Mouse (Mus musculus) limb, embryonic 10.5 days (tissue): ENCODE measurements around the gene Exo1. TPM values are rescaled to one million over a fixed set of nuclear protein-coding genes. Genes with fewer than 3 reads are reported as not detected.
A peak's percentile ranks its signal among the peaks of the same experiment; 100 is the strongest.

Source experiments
- DNase-seq: peaks from one replicate; pipeline ENCODE4 v3.0.0-alpha.2; 2017; ENCODE audit warnings: low spot score
- H3K27ac ChIP-seq: fragments of 300-500 bp; sonication (generic); 2 replicates; pipeline ENCODE4 v1.5.1; 2016; ENCODE audit warnings: mild to moderate bottlenecking
- H3K27me3 ChIP-seq: fragments of 300-500 bp; sonication (generic); 2 replicates; pipeline ENCODE4 v1.6.1; 2016; ENCODE audit warnings: low read depth, mild to moderate bottlenecking; ENCODE audit not compliant: poor library complexity, severe bottlenecking
- H3K36me3 ChIP-seq: fragments of 300-500 bp; sonication (generic); 2 replicates; pipeline ENCODE4 v1.6.1; 2016; ENCODE audit warnings: mild to moderate bottlenecking, moderate library complexity
- H3K4me1 ChIP-seq: fragments of 300-500 bp; sonication (generic); 2 replicates; pipeline ENCODE4 v1.6.1; 2016
- H3K4me3 ChIP-seq: fragments of 300-500 bp; sonication (generic); 2 replicates; pipeline ENCODE4 v1.5.1; 2016; ENCODE audit warnings: mild to moderate bottlenecking, moderate library complexity
- H3K9me3 ChIP-seq: fragments of 300-500 bp; sonication (generic); replicated peaks from 2 replicates; pipeline ENCODE4 v1.6.1; 2016; ENCODE audit warnings: mild to moderate bottlenecking
- WGBS: fragments of 180-500 bp; shearing (Covaris S2); methylation state at CpG from one replicate; pipeline ENCODE4 v1.1.7; 2016; 5-methylcytosine and 5-hydroxymethylcytosine counted together
- polyA plus RNA-seq: library from polyadenylated mRNA; unstranded; fragments of >200 nt; fragmentation: Nextera tagmentation; extraction: Ambion mirVana; gene quantifications from 2 replicates; pipeline ENCODE4 v1.2.1, GENCODE M21; 2016

Gene Exo1
- polyA plus RNA-seq = 149 and 160 TPM in 2 replicates

DNA sequence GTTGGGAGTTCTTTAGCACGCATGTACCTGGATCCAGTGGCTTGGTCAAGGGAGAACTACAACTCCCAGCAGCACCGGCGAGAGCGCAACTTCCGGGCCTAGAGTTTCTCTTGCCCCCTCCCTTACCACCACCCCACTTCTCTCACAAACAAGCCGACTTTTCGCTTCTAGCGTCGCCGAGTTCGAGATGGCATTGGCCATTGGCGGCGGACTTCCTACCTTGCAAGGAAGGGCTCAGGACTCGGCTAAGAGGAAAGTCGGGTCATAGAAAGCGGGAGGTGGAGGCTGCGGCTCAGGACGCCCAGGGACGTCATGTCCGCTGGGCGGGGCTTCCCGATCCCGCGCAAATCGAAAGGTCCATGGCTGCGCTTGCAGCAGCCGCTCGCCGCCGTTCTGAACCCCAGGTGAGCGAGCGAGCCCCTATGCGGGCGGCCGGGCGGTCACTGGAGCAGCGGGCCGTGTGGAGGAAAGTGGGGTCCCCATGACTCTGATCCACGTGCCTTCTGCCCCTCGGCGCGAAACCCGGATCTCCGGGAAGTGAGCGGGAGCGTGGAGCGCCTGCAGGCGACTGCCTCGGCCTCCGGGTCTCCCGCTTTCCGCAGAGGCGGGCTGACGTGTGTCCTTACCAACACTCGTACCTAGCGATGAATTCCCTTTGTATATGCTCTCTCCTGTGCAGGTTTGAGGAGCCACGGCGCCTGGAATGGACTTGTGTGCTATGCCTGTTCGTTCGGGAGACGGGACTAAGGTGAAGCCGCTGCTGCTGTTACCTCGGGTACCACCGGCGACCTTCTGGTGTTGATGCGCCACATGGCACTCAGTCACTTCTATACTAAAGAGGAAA is at the start of gene Exo1:
Gene Exo1, plus strand, starts transcription at position 129 of the 844 bp plus-strand sequence.
- Histone ChIP-seq H3K27me3 (no peaks in the 10 kb centered on the region), H3K4me3 (peak within 1 kb of the TSS; percentile 74), H3K36me3 (peaks cover 42% of the 10 kb centered on the region), H3K9me3 (no peaks in the 10 kb centered on the region), H3K4me1 (peaks cover 18% of the 10 kb centered on the region), H3K27ac (peak within 1 kb of the TSS; percentile 97)
- peak; percentile 92 for DNase-seq
- WGBS = under 1% methylated on average over 66 of the region's 66 CpGs

DNA sequence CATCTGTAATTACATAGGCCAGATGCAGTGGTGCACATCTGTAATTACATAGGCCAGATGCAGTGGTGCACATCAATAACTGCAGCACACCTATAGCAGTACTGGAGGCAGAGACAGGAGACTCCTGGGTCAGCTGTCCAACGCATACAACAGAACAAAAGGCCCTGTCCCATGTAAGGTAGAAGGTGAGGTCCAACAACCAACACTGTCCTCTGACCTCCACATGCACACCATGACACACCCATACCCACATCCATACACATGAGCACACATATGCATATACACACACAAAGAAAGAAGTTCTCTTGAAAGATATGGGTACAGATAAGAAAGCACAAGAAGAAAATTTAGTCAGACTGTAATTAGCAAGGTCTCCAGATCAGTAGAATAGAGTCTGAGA is 24.9 kb upstream of the Exo1 start:
- no peaks in the 10 kb centered on the region for H3K9me3 ChIP-seq
- no peaks in the 10 kb centered on the region for H3K36me3 ChIP-seq
- H3K4me3 ChIP-seq = no peak overlapping the region
- H3K4me1 ChIP-seq = no peaks in the 10 kb centered on the region
- H3K27me3 ChIP-seq = no peaks in the 10 kb centered on the region
- H3K27ac ChIP-seq = no peak overlapping the region
- DNase-seq = no peak
- 81% methylated on average over 1 of the region's 1 CpGs for whole genome bisulfite sequencing

DNA sequence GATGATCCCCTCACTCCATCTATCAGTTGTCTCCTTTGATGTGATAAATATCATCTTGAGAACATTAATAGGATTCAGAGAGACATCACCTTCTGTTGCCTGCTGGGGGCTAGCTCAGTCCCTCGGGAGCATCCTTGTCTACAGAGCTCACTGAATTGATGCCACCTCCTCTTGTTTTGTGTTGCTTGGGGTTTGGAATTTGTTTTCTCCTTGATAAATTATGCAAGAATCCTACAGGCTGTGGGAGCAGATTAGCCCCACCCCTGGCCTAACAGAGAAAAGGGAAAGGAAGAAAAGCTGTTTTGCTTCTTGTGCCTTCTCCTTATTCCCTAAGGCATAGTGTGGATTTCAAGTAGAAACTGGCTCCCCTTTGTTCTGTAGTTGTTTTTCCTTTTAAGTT is 13.3 kb upstream of the Exo1 start:
- no peak for DNase-seq
- Histone ChIP-seq H3K36me3 (no peaks in the 10 kb centered on the region), H3K27ac (no peak overlapping the region), H3K27me3 (no peaks in the 10 kb centered on the region), H3K9me3 (no peaks in the 10 kb centered on the region), H3K4me3 (no peak overlapping the region), H3K4me1 (no peaks in the 10 kb centered on the region)
- 47% methylated on average over 1 of the region's 1 CpGs for WGBS

DNA sequence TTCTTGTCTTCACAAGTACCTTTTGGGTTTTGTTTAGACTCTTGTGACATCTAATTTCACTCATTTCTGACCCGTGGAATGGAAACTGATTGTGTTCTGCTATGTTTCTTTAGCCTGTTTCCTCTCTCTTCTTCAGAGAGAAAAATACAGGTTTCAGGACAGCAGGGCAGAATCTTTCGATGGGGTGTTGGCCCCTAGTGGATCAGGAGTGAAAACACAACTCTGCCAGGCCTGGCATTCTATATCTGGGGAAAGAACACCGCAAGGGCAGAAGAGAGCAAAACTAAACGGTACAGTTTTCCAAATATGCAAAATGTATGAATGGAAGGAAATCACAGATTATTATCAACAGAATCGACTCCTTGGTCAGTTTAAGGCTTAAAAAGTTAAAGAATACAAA is 12.8 kb upstream of the Exo1 start:
- 34% methylated on average over 5 of the region's 5 CpGs for WGBS
- DNase-seq = no peak

DNA sequence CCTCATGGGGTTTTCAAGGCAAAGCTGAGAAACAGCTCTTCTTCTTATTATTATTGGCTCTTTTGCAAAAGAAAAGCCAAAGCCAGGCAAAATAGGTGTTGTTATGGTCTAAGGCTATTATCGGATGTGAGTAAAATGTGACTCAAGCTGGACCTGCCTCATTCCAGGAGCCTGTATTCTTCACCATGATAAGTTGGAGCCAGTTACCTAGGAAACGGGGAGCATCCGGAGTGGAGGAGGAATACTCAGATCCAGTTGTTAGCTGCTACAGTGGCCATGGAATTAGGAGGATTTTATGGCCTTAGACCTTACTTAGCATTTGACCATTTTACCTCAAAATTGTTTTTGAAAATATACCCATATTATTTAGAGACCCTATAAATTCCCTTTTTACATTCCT is 9.7 kb upstream of the Exo1 start:
- Histone ChIP-seq H3K27ac (no peak overlapping the region), H3K36me3 (no peaks in the 10 kb centered on the region), H3K4me3 (no peak overlapping the region), H3K4me1 (no peaks in the 10 kb centered on the region), H3K27me3 (no peaks in the 10 kb centered on the region), H3K9me3 (no peaks in the 10 kb centered on the region)
- no peak for DNase-seq
- WGBS = 79% methylated on average over 3 of the region's 3 CpGs

More for the DNA sequence above, 12.8 kb upstream of the Exo1 start:
- H3K36me3 ChIP-seq = no peaks in the 10 kb centered on the region
- H3K4me1 ChIP-seq = no peaks in the 10 kb centered on the region
- H3K27ac ChIP-seq = no peak overlapping the region
- H3K27me3 ChIP-seq = no peaks in the 10 kb centered on the region
- H3K9me3 ChIP-seq = no peaks in the 10 kb centered on the region
- no peak overlapping the region for H3K4me3 ChIP-seq

DNA sequence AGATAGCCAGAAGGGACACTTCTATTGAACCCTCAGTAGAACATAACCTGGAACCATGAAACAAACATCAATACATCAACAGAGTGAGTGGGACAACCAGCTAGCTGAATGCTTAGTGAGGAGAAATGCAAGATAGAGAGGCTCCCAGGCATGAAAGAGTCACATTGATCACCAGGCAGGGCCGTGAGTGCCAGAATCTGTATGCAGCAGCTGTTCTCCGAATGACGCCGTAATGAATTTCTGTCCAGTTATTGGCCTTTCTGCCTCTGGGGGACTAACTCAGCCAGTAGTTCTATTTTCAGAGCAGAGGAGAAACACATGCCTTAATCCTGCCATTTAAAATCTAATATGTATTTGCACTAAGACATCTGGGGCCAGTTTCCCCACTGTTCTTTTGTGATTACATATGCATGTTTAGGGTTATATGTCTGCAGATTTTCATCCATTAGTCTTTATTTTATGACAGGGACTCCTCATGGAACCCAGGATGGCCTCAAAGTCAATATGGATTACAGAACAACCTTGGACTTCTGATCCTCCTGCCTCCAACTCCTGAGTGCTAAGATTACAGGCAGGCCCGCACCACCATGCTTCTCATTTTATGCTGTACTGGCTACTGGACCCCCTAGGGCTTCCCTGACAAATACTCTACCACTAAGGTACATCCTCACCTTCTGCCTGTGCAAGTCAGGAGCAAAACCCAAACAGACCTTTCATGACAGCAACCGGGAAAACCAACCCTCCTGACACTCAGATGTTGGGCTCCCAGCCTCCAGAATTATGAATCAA is 8.2 kb upstream of the Exo1 start:
- 90% methylated on average over 6 of the region's 6 CpGs for WGBS
- H3K4me1 ChIP-seq = no peaks in the 10 kb centered on the region
- H3K27ac ChIP-seq = no peak overlapping the region
- H3K4me3 ChIP-seq = no peak overlapping the region
- no peaks in the 10 kb centered on the region for H3K9me3 ChIP-seq
- no peak for DNase-seq
- no peaks in the 10 kb centered on the region for H3K27me3 ChIP-seq
- no peaks in the 10 kb centered on the region for H3K36me3 ChIP-seq

DNA sequence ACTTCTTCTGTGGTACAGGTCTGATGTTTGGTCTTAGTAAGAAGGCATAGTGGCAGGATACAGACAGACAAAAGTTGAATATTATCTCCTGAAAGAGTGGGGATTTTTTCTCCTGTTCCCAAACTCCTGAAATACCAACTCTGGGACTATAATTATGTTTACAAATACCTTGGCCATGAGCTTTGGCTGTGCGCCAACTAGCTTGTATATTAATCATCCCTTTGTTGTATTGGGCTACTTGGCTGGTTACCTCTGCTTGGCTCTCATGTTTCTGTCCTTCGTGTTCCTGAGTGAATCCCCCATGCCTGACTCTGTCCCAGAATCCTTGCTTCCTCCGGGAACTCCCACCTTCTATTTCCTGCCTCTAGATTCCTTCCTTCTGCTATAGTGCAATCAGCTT is 3.0 kb downstream of the Exo1 start:
- Histone ChIP-seq H3K4me3 (no peak overlapping the region), H3K27ac (no peak overlapping the region), H3K4me1 (peaks cover 18% of the 10 kb centered on the region), H3K9me3 (no peaks in the 10 kb centered on the region), H3K27me3 (no peaks in the 10 kb centered on the region), H3K36me3 (peaks cover 66% of the 10 kb centered on the region)
- 93% methylated on average over 3 of the region's 3 CpGs for WGBS
- DNase-seq = no peak

DNA sequence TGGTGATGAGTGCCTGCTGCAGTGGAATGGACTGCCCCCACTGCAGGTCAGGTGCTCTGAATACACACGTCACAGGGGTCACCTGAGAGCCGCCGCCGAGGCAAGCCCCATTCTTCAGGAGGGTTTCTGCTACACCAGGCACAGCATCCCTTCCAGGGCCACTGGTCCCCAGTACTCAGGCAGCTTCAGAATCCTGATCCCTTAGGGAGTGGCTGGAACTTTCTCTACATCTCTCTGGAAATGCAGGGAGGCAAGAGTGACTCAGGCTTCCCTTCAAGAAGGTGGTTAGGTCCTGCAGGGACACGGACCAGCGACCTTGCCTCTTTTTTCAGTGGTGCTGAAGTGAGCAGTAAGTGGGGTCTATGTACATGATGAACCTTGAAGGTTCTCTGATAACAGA is 12.9 kb downstream of the Exo1 start:
- H3K27ac ChIP-seq = no peak overlapping the region
- peaks cover 82% of the 10 kb centered on the region for H3K36me3 ChIP-seq

DNA sequence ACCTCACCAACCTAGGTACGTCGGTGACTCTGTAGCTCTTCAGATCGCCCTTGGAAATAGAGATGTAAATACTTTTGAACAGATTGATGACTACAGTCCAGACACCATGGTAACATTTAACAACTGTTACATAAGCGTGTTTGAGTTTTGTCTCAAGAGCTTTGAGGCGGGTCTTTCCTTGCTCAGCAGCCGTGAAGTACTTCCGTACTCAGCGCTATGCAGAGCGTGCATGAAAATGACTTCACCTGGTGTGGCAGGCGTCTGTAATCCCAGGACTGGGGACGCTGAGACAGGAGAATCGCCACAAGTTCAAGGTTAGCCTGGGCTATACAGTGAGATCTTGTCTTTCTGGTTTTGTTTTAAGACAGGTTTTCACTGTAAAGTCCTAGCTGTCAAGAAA is 13.3 kb downstream of the Exo1 start:
- no peaks in the 10 kb centered on the region for H3K9me3 ChIP-seq
- H3K27me3 ChIP-seq = no peaks in the 10 kb centered on the region
- H3K4me1 ChIP-seq = no peaks in the 10 kb centered on the region
- no peak overlapping the region for H3K4me3 ChIP-seq
- no peak for DNase-seq
- H3K36me3 ChIP-seq = peaks cover 82% of the 10 kb centered on the region
- WGBS = 96% methylated on average over 12 of the region's 12 CpGs
- H3K27ac ChIP-seq = no peak overlapping the region

More for the DNA sequence above, 12.9 kb downstream of the Exo1 start:
- Histone ChIP-seq H3K4me1 (no peaks in the 10 kb centered on the region), H3K27me3 (no peaks in the 10 kb centered on the region), H3K4me3 (no peak overlapping the region), H3K9me3 (no peaks in the 10 kb centered on the region)
- WGBS = 91% methylated on average over 6 of the region's 6 CpGs
- no peak for DNase-seq

DNA sequence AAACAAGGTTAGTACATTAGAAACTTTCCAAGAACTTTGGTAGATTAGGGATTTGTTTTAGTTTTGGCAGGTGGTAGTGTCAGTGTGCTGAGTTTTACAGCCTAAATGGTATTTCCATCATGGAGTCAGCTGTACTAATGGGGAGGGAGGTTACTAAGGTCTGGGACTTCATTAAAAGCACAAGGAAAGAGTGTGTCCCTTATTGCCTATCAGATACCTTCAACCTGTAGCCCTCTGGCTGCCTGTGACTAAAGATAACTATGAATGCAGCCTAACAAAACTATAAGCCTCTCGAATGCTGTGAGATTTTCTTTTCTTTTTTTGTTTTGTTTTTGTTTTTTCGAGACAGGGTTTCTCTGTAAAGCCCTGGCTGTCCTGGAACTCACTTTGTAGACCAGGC is 30.8 kb downstream of the Exo1 start:
- Histone ChIP-seq H3K4me3 (no peak overlapping the region), H3K4me1 (no peaks in the 10 kb centered on the region), H3K36me3 (peaks cover 51% of the 10 kb centered on the region), H3K9me3 (no peaks in the 10 kb centered on the region), H3K27ac (no peak overlapping the region), H3K27me3 (no peaks in the 10 kb centered on the region)
- 77% methylated on average over 2 of the region's 2 CpGs for WGBS
- no peak for DNase-seq

DNA sequence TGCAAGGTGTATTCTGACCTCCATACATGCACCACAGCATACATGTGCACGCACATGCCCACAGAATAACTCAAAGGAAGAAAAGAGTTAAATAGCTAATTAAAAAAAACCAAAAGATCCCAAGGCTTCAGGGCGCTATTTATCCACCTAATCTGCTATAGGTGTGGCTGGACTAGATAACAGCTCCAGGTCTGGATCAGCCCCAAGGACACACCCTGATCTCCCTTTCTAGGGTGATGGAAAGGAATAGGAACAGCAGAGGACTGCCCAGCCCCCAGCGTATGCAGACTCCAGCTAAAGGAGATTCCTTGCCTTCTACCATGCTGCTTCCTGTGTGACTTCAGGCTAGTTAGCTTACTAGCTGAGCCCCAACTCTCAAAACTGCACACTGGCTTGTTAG is 31.7 kb downstream of the Exo1 start:
- WGBS = 87% methylated on average over 3 of the region's 3 CpGs
- Histone ChIP-seq H3K4me3 (no peak overlapping the region), H3K27ac (no peak overlapping the region), H3K9me3 (no peaks in the 10 kb centered on the region), H3K4me1 (no peaks in the 10 kb centered on the region), H3K27me3 (no peaks in the 10 kb centered on the region), H3K36me3 (peaks cover 43% of the 10 kb centered on the region)
- DNase-seq = no peak

DNA sequence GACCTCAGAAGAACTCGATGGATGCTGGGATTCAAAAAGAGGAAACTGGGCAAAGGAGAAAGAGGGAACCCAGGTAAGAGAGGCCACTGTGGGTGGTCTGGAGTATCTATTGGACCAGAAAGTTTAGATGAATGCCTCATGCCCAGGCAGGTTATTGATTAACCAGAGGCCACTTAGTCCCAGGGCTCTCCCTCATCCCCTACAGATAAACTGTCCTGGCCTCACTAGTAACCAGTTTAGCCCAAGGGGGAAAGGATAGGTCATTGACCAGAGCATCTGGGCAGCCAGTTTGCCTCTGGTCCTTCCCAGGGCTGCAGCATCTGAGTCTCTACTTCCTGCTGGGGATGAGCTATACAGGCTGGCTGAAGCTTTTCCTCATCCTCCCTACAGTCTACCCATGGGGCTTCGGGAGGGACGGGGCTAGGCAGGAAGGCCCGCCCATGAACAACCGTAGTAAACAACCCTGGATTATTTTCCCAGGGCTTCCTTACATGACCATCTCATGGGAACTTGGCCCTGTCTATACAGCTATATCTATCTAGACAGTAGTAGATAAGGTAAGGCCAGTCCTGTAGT is 33.4 kb downstream of the Exo1 start:
- Histone ChIP-seq H3K4me3 (no peak overlapping the region), H3K4me1 (no peaks in the 10 kb centered on the region), H3K27me3 (no peaks in the 10 kb centered on the region), H3K36me3 (peaks cover 25% of the 10 kb centered on the region), H3K27ac (no peak overlapping the region), H3K9me3 (no peaks in the 10 kb centered on the region)
- WGBS = 84% methylated on average over 5 of the region's 5 CpGs
- DNase-seq = no peak

DNA sequence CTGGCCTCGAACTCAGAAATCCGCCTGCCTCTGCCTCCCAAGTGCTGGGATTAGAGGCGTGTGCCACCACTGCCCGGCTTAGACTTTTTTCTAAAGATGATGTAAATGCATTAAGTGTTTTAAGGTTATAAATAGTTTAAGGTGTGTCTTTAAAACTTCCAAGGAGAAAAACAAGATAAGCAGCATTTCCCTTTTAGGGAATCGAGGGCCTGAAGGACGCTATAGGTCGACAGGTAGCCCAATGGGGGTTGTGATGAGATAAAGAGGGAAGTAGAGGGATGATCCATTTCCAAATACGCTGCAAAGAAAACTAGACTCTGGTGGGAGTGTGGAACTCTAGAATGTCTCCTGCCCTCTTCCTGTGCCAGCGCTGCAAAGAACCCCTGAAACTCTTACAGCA is 39.6 kb downstream of the Exo1 start, which contains the start of gene Gm38100:
Gene Gm38100, plus strand, starts transcription at position 301 of the 400 bp plus-strand sequence.
- H3K9me3 ChIP-seq = no peaks in the 10 kb centered on the region
- no peaks in the 10 kb centered on the region for H3K4me1 ChIP-seq
- H3K27me3 ChIP-seq = no peaks in the 10 kb centered on the region
- no peak within 1 kb of the TSS for H3K4me3 ChIP-seq
- 92% methylated on average over 9 of the region's 9 CpGs for WGBS
- no peaks in the 10 kb centered on the region for H3K36me3 ChIP-seq
- no peak within 1 kb of the TSS for H3K27ac ChIP-seq
- DNase-seq = no peak
